Mouse (Mus musculus) heart, postnatal 0 days (tissue): ENCODE measurements at regions not wholly inside any gene's neighbourhood (a gene's known extent, or its start where the extent isn't known, plus 50 kb on each side); places are given as distances from the start of the nearest gene placed in this dataset.

Experiments used
- ATAC-seq: fragments of 200-750 bp; cut with Nextera tagmentation; 2 replicates; pipeline ENCODE4 v1.8.0; 2017; ENCODE audit warnings: low read depth, moderate number of reproducible peaks, moderate library complexity; ENCODE audit not compliant: insufficient read depth
- DNase-seq: peaks from one replicate; pipeline ENCODE4 v3.0.0-alpha.2; 2016; ENCODE audit warnings: low spot score
- H3K27ac ChIP-seq: fragments of 300-500 bp; sonication (generic); 2 replicates; pipeline ENCODE4 v1.5.1; 2014; ENCODE audit warnings: low read depth, mild to moderate bottlenecking
- H3K27me3 ChIP-seq: fragments of 300-500 bp; sonication (generic); 2 replicates; pipeline ENCODE4 v1.6.1; 2014; ENCODE audit warnings: low read length, mixed read lengths; ENCODE audit not compliant: control insufficient read depth, insufficient read depth
- H3K36me3 ChIP-seq: fragments of 300-500 bp; sonication (generic); replicated peaks from 2 replicates; pipeline ENCODE4 v1.6.1; 2014; ENCODE audit warnings: low read length, mixed read lengths; ENCODE audit not compliant: control insufficient read depth, insufficient read depth
- H3K4me1 ChIP-seq: fragments of 300-500 bp; sonication (generic); 2 replicates; pipeline ENCODE4 v1.6.1; 2014; ENCODE audit warnings: antibody characterized with exemption; ENCODE audit not compliant: control insufficient read depth, insufficient read depth
- H3K4me2 ChIP-seq: fragments of 300-500 bp; sonication (generic); 2 replicates; pipeline ENCODE4 v1.6.1; 2014; ENCODE audit warnings: low read depth, mild to moderate bottlenecking, low read length, moderate library complexity
- H3K4me3 ChIP-seq: fragments of 300-500 bp; sonication (generic); 2 replicates; pipeline ENCODE4 v1.5.1; 2014; ENCODE audit warnings: low read depth, low read length
- H3K9ac ChIP-seq: fragments of 300-500 bp; sonication (generic); replicated peaks from 2 replicates; pipeline ENCODE4 v1.6.1; 2014; ENCODE audit warnings: low read depth, low read length, mixed read lengths
- H3K9me3 ChIP-seq: fragments of 300-500 bp; sonication (generic); replicated peaks from 2 replicates; pipeline ENCODE4 v1.6.1; 2016; ENCODE audit warnings: low read length; ENCODE audit not compliant: control insufficient read depth
- CTCF ChIP-seq: IDR thresholded peaks from 2 replicates; pipeline ENCODE4 v1.5.1; 2016; ENCODE audit warnings: antibody characterized with exemption, control low read depth, low read depth
- EP300 ChIP-seq: IDR thresholded peaks from 2 replicates; pipeline ENCODE4 v1.6.1; 2016; ENCODE audit warnings: antibody characterized with exemption, low read depth
- WGBS: fragments of 180-500 bp; shearing (Covaris S2); extraction: QIAGEN DNeasy Blood & Tissue Kit; methylation state at CpG from one replicate; pipeline ENCODE4 v1.1.7; 2014; 5-methylcytosine and 5-hydroxymethylcytosine counted together

DNA sequence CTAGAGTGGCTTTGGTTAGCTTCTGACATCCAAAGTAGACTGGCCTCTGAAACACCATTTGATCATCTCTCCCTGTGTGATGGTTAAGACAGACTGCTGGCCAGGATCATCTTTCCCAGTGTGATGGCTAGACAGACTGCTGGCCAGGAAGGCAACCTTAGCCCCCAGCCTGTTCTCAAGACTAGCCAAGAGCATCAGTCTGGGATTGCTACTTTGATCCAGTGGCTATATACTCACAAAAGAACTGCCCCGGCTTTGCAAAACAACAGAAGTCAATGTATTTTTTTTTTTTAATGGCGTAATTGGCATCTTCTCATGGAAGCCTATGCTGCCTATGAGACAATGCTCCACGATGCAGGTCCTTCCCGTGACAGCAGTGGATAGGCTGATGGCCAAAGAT is 113.6 kb upstream of the Npvf start:
- DNase-seq = no peak

DNA sequence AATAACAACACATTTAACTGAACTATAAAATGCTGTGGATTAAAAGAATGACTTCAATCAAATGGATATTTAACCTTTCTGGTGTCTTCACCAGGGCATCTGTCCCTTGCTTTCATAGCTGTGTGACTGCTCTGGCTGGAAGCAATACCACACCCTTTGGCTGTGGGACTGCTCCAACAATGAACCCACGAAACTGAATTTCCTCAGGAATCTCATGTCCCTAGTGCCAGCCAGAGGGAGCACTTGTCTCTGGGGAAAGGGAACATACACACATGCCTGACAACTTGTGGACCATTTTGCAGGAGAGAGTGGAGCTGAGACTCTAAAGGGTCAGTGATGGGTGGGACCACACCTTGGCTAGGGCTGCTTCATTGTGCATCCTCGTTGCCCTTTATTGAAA is 114.9 kb upstream of the Npvf start:
- H3K9me3 ChIP-seq = no peaks in the 10 kb centered on the region
- no peaks in the 10 kb centered on the region for H3K27me3 ChIP-seq
- no peaks in the 10 kb centered on the region for H3K4me1 ChIP-seq
- H3K9ac ChIP-seq = no peak overlapping the region
- no peak overlapping the region for H3K27ac ChIP-seq
- H3K36me3 ChIP-seq = no peaks in the 10 kb centered on the region
- no peak overlapping the region for H3K4me2 ChIP-seq
- TF ChIP-seq EP300 (no peak), CTCF (no peak)
- ATAC-seq (no peak), DNase-seq (no peak)
- 77% methylated on average over 2 of the region's 2 CpGs for WGBS
- H3K4me3 ChIP-seq = no peak overlapping the region

More for the DNA sequence above, 113.6 kb upstream of the Npvf start:
- no peak overlapping the region for H3K9ac ChIP-seq
- H3K27me3 ChIP-seq = no peaks in the 10 kb centered on the region
- no peak overlapping the region for H3K4me2 ChIP-seq
- H3K4me3 ChIP-seq = no peak overlapping the region
- H3K9me3 ChIP-seq = no peaks in the 10 kb centered on the region
- H3K4me1 ChIP-seq = no peaks in the 10 kb centered on the region
- H3K36me3 ChIP-seq = no peaks in the 10 kb centered on the region
- H3K27ac ChIP-seq = no peak overlapping the region
- no peak for ATAC-seq
- TF ChIP-seq EP300 = no peak
- no peak for TF ChIP-seq CTCF
- 88% methylated on average over 4 of the region's 4 CpGs for WGBS

DNA sequence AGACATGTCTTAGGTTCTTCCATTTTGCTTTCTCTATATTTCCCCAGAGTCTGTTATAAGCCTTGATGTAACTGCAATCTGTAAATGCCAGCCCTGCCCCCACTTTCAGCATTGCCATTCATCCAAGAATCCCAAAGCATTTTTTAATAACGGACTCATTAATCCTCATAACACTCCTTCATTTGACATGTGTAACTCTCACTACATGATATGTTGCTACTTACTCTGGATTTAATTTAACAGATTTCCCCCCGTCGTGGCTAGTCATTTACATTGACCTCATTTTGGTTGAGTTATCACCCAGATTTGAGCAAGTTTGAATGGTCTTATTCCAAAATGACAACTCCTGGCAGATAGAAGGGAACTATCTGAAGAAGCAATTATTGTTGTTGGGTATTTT is 116.2 kb upstream of the Npvf start:
- no peak for TF ChIP-seq CTCF
- no peak for TF ChIP-seq EP300
- no peaks in the 10 kb centered on the region for H3K27me3 ChIP-seq
- H3K27ac ChIP-seq = no peak overlapping the region
- no peaks in the 10 kb centered on the region for H3K9me3 ChIP-seq
- no peaks in the 10 kb centered on the region for H3K4me1 ChIP-seq
- ATAC-seq = no peak
- H3K36me3 ChIP-seq = no peaks in the 10 kb centered on the region
- no peak overlapping the region for H3K9ac ChIP-seq
- H3K4me3 ChIP-seq = no peak overlapping the region
- 85% methylated on average over 3 of the region's 3 CpGs for WGBS
- no peak for DNase-seq
- H3K4me2 ChIP-seq = no peak overlapping the region

DNA sequence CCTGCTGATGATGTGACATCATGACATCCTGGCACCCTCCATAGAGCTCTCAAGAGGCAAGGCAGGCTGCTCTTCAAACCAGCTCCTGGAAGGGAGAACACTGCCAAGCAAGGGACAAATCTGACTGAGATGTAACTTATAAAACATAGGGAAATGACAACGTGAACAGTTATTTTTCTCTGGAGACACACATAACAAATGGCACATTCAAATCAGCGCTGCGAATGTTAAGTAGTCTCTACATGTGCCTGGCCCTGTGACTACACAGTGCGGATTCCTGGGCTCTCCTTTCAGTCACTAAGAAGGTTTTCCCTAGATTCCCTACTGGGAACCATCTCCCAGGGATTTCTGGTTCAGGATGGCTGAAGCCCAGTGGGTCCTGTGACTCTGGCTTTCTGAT is 121.4 kb upstream of the Npvf start:
- no peak for TF ChIP-seq CTCF
- TF ChIP-seq EP300 = no peak
- H3K9ac ChIP-seq = no peak overlapping the region
- H3K4me2 ChIP-seq = no peak overlapping the region
- WGBS = 85% methylated on average over 4 of the region's 4 CpGs
- no peaks in the 10 kb centered on the region for H3K9me3 ChIP-seq
- no peaks in the 10 kb centered on the region for H3K4me1 ChIP-seq
- DNase-seq = no peak
- ATAC-seq = no peak
- H3K27me3 ChIP-seq = no peaks in the 10 kb centered on the region
- no peaks in the 10 kb centered on the region for H3K36me3 ChIP-seq
- no peak overlapping the region for H3K27ac ChIP-seq
- H3K4me3 ChIP-seq = no peak overlapping the region

DNA sequence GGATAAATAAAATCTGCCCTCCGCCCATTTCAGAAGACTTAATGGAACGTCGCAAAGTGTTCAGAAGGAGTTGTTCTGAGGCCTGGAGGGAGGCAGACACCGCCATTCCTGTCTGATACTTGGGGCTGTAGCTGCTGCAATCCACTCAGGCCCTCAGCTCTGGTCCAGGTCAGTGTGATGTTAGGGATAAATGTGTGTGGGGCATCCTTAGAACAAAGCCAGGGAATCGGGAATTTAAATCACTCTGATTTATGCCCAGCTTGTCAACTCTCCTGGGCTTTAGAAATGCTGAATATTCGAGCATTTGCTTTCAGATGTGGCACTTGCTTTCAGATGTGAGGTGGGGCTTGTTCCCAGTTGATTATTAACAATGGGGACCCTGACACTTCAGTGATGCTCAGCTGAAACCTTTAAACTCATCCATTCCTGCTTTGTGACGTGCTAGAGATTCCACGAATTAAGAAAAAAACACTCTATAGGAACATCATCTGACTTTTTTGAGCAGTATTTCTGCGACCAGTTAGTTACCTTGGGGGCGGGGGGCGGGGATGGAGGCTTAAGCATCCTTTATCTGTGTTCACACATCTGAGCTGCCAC is 122.1 kb upstream of the Npvf start:
- Histone ChIP-seq H3K4me2 (no peak overlapping the region), H3K4me3 (no peak overlapping the region), H3K27me3 (no peaks in the 10 kb centered on the region), H3K9me3 (no peaks in the 10 kb centered on the region), H3K27ac (no peak overlapping the region), H3K9ac (no peak overlapping the region), H3K4me1 (no peaks in the 10 kb centered on the region), H3K36me3 (no peaks in the 10 kb centered on the region)
- WGBS = 67% methylated on average over 11 of the region's 11 CpGs
- ATAC-seq (no peak), DNase-seq (no peak)
- TF ChIP-seq EP300 (no peak), CTCF (no peak)

DNA sequence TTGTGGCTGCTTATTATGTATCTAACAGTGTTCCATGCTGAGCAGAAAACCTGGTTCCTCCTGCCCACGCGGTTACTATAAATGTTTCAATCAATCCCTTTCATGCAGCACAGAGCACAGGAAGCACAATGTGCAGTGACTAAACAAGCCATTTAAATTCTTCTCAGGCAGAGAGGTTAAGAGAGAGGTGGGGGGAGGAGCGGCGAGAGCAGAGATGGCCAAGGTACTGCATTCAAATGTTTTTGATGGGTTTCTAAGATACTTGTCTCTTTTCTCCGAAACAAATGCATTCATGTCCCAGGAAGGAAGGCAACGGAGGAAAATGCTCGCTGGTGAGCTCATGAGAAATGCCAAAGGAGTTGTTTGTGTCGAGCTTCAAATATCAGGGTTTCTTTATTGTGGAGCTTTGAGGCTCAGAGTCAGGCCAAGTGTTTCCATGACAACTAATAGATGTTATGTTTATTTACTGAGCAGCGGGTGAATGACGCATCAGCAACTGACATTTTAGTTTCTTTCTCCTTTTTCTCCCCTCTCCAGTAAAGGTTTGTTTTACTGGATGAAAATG is 122.8 kb upstream of the Npvf start:
- Histone ChIP-seq H3K4me2 (peak overlapping the region; percentile 36), H3K27ac (no peak overlapping the region), H3K36me3 (no peaks in the 10 kb centered on the region), H3K9me3 (no peaks in the 10 kb centered on the region), H3K4me1 (no peaks in the 10 kb centered on the region), H3K4me3 (no peak overlapping the region), H3K27me3 (no peaks in the 10 kb centered on the region), H3K9ac (no peak overlapping the region)
- peak; percentile 42 for DNase-seq
- TF ChIP-seq CTCF (no peak), EP300 (no peak)
- WGBS = 35% methylated on average over 10 of the region's 10 CpGs
- ATAC-seq = no peak; the same call in 1 of the 2 replicates
